Mouse (Mus musculus) kidney, adult 11 months (tissue): Measurements from ENCODE around the gene Mta1.

Source experiments
- DNase-seq: peaks from one replicate; pipeline ENCODE4 v3.0.0; 2022

The Mta1 gene

DNA sequence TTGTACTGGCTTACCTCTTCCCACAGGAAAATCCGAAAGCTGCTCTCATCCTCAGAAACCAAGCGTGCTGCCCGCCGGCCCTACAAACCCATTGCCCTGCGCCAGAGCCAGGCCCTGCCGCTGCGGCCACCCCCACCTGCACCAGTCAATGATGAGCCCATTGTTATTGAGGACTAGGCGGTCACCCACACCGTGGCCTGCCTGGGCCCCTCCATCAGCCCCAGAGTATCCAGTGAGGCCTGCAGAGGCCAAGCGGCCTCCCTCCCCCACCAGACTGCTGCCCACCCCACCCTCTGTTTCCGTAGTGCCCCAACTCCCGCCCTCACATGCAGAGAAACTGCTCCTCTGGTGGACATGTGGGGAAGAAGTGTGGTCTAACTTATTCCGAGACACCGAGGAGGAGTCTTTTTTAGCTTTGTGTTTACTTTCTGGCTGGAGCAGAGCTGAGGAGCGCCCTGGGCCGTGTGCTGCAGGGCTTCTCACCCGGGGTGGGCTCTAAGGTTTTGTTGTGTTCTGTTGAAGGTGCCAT, 38.5 kb downstream of the Mta1 start:
- no peak for DNase-seq

DNA sequence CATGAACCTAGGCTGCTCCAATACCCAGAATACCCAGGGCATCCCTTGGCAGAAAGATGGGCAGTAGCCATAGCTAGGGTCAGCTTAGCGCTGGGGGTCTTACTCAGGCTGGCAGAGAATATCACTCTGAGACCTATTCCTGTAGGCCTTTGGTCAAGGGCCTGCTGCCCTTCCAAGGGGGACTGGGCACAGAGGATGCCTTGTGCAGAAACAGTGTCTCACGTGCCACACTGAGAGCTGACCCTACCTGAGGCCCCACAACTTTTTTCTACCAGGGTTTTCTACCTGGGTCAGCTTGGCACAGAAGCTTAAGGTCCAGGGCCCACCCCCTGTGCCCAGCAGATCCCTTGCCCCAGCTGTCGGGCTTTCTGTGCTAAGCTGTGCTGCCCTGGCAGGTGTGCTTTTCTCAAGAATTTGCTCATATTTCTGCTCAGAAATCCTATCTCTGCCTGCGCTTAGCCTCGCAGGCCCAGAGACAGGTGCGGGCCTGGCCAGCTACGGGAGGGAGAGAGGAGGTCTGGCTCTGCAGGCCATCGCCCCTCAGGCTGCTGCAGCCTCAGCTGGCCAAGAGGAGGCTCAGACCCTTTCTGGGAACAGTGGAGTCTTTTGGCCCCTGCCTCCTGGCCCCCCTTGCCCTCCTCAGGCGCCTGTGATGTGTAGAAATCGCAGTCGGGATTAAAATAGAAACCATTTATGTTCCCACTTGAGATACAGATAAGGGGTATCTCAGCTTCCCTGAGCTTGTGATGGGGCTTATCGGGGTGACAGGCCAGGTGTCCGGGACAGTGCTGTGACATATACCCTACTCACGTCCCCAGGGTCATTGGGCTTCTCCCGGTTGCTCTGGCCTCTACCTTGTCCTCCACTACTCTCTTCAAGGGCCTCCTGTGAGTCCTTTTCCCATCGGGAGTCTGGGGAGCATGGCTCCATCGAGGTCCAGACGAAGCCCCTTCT, 39.5 kb downstream of the Mta1 start:
- no peak for DNase-seq

DNA sequence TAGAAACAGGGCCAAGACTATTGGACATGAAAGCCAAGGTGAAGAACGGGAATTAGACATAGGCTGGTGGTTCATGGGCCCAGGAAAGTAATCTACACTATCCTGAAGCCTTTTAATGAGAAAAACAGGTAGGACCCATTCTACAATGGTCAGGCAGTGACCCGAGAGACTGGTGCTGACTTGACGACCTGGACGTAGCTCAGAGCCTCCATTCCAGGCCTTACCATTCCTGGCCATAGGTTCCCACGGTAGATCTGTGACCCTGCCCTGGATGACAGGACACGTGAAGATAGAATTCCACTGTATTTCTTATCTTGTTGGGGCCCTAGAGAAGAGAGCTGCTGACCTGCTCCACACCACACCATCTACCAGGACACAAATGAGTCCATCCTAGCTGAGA, 40.2 kb downstream of the Mta1 start:
- no peak for DNase-seq

DNA sequence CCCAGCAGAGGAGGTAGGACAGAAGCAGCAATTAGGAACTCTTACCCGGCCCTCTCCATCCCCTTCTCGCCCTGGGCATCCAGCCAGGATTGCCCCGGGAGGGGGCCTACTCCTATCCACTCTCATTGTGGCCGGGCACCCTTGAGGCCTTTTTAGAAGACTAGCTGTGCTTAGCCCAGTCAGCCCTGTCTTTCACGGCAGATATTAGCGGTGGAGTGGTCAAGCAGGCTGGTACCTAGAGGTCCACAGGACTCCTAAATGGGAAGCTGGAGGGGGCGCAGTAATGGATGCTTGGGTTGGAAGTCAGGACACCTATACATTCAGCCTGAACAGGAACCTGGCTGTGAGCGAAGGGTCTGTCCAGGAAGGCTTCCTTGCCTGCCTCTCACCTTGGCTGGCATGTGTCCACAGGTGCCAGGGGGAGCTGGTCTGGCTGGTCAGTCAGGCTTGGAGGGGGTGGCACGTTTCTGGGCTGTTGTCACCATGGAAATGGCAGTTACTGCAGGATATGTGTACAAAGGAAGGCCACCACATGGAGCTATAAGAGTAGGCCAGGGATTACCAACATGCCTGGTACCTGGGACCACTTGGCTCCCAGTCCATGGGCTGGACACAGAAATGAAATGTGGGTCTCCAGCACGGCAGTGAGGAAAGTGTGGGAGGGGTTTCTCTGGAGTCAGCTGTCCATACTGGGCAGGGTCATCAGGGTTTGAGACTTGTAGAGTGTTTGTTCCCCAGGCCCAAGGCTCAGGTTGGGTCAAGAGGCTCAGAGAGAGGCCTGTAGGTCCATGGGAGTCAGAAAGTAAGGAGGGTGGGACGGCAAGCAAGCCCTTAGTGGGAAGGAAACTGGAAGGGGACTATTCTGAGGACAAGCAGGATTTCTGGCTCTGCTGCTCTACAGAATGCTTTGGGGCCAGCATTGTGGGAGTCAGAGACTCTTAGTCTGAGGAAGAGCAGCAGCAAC, 41.1 kb downstream of the Mta1 start:
- DNase-seq = peak; percentile 79

DNA sequence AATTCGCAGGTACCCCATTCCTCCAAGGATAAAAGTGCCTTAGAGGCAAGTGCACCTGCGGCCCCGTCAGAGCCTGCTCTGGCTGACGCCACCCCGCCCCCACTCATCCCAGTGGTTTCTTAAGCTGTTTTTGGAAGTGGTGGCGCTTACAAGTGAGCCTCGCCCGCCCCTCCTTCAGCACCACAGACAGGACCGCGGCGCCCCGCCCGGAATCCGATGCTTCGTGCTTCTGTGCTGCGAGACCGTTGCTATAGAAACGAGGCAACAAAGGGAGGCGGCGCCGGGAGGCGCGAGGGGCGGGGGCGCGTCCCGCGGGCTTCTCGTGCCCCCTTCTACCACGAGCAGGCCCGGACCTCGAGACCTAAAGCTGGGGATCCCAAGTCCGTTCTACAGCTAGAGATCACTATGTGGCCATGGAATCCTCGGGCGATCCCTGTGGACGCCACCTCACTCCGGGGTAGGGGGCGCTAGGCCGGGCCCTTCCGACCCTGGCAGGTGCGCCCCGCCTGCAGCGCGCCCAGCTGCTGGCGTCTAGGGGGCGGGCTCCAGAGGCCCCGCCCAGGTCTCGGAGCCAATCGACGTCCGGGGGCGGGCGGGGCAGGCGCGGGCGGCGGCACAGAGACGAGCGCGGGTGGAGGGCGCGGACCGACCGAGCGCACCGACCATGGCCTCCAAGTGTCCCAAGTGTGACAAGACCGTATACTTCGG, 42.0 kb downstream of the Mta1 start, which contains the start of gene Crip2:
TSS of gene Crip2 (plus strand) at position 329 of the 708 bp plus-strand sequence.
- DNase-seq = peak; percentile 89

DNA sequence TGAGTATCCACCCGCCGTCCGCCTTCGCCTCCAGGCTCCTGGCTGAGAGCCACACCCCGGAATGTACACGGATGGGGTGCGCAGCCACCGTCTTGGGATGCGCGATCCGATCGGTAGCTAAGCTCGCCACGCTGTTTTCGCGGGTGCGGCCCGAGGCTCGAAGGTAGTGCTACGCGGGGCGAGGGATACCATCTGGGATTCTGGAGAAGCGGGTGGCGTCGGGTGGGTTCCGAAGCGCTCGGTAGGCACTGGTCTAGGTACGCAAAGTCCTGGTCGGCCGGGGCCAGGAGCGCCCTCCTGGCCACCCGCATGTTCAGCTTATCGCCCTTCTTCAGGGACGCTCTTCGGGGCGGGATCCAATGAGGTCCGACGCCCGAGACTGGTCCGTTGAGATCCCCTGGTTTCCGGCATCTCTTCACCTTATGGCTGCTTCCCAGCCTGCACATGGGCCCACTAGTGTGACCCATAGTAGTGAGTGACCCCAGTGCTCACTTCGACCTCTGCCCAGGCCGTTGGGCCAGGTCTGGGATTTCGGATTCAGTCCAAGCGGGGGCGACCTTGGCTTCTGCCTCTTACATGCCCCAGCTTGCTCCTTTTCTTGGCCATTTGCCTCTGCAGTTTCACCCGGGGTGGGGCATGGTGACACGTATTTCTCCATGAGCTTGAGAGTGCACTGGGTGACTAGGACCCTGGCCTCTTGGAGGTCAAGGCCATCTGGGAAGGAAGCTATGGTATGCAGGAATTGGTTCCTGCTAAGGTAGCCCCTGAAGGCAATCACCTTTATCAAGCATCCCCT, 42.7 kb downstream of the Mta1 start:
- DNase-seq = peak; percentile 69

DNA sequence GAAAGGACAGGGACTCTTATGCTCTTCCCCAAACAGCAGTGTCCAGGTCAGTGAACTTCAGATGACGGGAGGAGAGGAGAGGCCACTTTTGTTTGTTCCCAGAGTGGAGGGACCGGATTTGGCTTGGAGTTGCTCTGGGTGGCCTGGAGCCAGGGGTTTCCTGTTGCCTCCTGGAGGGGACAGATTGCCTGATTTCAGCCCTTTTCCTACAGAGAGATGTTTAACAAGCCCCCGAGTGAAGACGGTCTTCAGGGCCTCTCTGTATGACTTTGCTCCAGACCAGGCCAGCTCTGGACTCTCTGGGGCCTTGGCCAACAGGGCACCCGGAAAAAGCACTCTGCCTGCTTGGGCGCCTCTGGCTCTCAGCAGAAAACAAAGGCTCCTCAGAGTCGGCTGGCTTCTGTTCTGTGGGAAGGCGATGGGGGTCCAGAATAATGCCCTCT, 43.5 kb downstream of the Mta1 start:
- no peak for DNase-seq

DNA sequence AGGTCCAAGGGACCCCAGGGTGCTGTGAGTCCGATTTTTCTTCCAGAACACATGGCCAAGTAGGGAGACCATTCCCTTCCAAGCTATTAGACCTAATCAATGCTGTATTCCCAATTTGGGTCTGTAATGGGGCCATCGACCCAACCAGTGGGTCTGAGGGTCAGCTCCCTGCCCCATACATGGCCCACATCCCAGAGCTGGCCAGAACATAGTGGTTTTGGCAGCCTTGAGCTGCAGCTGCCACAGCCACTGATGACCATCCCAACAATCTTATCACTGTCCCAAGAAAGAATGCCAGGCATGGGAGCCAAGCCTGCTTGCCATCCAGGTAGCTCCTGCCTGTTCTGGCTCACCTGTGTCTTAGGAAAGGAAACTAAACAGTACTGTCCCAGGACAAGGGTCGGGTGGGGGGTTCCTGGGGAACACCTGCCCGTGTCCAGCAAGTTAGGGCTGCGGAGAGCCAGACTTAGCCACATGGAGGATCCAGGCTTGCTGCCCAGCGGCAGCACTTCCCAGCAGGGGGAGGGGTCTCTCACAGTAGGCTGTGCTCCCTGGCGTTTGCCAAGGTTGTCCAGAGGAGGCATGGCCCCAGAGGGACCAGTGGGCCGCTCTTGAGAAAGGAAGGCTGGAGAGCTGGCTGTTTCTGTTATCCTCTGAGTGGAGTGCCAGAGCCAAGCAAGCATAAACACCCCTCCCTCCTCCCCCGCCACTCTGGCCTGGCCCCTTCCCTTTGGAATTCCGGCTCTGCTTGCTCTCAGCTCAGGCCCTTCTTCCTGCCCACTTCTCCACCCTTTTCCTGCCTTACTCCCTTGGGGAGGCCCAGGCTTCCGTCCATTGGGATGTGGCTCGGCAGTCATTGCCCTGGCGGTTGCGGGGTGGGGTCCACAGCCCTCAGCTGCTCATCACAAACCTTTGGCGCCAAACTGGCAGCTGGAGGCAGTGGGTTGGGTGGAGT, 44.2 kb downstream of the Mta1 start:
- DNase-seq = peak; percentile 86

DNA sequence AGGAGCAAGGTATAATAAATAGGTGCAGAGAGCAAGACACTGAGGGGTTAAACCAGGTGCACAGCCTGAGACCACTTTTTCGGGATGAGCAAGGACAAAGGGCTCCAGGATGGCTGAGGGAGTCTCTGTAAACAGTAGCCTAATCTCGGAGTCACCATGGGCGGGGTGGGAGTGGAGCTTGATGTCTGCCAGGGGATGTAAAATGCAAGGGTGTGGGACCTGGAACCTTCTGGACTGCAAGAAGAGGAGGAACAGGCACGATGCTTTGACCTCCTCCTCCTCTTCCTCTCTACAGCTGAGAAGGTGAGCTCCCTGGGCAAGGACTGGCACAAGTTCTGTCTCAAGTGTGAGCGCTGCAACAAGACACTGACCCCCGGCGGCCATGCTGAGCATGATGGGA, 45.1 kb downstream of the Mta1 start:
- no peak for DNase-seq

DNA sequence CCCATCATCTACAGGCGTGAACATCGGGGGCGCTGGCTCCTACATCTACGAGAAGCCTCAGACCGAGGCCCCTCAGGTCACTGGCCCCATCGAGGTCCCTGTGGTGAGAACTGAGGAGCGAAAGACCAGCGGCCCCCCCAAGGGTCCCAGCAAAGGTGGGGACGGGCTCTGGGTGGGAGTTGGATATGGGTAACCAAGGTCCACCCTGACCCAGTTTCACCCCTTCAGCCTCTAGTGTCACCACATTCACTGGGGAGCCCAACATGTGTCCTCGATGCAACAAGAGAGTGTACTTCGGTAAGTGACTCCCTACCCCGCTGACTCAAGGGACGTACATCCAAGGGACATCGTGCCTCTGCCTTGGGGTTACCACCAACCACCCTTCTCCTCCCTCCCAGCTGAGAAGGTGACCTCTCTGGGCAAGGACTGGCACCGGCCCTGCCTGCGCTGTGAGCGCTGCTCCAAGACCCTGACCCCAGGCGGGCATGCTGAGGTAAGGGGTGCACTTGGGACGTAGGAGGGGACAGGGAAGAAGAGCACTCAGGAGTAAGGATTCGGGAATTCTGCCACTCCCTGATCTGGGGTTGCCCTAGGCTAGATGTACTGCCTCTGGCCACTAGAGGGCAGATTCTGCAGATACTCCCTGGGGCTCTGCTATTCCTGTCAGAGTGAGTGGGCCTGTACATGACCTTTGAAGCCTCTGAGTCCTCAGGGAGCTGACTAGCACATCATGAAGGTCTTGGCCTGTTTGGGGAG, 46.1 kb downstream of the Mta1 start:
- peak; percentile 38 for DNase-seq

DNA sequence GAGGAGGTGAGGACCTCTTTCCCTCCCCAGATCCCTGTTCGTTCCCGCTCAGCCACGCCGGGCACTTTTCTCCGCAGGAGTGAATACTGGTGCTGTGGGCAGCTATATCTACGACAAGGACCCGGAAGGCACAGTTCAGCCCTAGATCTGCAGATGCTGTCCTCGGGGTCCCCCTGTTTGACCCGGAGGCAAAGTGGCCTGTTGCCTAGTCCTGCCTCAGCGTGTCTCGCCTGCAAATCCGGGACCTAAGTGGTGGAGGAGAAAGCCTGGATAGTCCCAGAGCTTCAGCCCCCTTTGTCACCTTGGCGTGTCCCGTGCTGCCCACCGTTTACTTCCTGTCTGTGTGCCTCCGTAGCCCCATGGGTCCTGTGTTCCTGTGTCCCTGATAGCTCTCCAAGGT, 46.8 kb downstream of the Mta1 start:
- no peak for DNase-seq

DNA sequence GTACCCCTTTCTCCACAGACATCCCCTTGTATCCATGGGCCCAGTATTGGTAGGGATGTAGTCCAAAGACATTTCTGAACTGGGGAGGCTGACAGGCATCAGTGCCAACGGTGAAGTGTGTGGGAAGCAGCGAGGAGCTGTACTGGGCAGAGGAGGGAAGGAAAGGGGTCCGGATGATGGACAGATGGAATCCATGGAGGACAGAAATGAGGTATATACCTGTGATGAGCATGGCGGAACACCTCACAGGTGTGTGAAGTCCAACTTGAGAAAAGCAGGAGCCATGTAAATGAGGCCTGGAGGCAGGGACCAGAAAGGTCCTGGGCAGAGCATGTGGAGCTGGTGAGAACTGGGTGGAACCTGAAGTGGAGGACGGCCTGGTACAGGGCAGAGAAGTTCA, 47.5 kb downstream of the Mta1 start:
- DNase-seq = no peak

DNA sequence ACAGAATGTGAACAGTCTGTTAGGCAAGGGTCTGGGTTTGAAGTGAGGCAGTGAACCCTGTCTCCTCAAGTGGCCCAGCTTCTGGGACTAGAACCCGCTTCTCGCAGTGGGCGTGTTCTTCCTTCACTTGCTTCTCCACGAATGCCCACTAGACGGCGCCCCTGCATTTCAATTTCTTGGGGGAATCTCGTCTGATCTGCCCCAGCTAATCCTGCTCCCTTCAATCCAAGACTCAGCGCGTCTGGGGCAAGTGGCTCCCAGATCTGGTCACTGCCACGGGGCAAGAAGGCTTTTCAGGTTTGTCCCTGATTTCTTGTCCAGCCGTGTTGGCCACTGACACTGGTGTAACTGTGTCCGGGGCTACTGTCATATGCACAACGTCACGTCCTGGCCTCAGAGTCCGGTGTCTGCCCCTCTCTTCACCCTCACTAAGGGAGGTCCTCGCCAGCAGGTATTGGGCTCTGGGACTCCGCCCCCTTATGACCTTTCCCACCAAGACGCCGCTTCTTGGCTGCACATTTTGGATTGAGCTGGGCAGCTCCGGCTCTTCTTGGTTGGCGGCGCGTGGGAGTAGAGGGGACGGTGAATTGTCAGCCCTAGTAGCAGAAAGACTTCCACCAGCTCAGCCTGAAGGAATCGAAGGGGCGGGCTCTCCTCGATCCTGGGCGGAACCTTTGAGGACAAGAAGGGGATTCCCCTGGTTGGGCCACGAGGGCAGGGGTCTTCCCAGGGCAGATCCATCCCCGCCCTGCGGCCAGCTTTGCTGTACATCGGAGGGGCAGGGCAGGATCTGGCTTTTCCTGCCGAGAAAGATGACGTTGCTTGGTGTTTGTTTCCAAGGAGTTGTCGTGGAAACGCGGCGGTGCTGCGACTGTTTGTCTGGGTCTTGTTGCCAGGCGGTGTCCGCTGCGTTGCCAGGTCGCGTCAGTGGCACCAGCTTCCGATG, 48.3 kb downstream of the Mta1 start, which contains the start of gene Crip1:
TSS of gene Crip1 (plus strand) at position 205 of the 946 bp plus-strand sequence.
- peak; percentile 74 for DNase-seq

DNA sequence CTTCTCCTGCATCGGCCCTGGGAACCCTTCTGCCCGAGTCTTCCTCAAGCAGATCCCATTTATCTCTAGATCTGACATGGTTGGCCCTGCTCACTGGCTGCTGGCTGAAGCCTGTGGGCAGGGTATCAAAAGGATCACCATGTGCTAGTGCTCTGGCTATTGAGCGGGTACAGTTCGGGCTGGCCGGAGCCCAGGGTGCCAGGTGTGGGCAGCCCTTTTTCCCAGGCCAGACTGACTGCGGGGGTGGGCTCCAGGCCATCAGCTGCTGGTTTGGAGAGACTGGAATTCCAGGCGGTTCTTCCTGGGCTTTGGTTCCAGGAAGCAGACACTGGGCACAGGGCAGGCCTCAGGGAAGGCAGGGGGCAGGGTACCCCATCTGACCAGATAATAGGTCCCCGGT, 49.4 kb downstream of the Mta1 start:
- no peak for DNase-seq

DNA sequence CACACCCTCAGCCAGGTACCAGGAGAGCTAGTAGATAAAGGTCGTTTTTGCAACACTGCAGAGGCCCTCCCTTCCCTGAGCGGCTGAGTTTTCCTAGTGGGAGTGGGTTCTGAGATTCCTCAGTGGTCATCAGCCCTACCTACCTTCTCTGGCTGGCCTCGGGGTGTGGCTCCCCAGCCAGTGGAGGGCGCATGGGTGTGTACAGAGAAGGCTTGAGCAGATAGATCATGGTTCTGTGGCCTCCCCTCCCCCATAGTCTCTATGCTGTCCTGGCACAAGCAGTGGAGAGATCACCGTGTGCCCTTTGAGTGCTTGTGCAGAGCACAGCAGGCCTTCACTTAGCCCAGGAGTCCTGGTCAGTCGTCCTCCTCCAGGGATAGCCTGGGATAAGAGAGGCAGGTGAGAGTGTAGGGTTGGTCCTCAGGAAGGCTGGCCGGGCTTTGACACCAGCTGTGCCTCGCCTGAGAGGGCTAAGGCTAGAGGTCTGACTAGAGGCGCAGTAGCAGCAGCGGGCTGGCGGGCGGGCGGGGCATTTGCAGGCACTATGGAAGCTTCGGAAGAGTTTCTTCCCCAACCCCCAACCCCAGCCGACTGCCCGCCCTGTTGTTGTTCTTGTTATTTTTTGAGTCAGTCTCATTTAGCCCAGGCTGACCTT, 50.4 kb downstream of the Mta1 start:
- DNase-seq = no peak

DNA sequence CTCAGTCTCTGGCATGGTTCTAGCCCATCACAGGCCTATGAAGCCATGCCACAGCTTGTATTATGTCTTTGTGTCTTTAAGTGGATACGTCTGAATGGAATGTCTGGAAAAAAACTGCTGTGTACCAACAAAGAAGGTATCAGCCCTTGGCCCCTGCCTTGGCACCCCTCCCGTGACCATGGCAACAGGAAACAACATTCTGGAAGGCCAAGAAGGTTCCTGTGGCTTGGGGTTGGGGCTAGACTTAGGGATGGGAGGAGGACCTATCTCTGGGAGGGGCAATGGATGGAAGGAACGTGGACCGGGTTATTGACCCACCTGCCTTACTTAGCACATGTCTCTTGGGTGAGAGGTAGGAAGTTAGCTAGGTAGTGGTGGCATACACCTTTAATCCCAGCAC, 51.3 kb downstream of the Mta1 start:
- no peak for DNase-seq

DNA sequence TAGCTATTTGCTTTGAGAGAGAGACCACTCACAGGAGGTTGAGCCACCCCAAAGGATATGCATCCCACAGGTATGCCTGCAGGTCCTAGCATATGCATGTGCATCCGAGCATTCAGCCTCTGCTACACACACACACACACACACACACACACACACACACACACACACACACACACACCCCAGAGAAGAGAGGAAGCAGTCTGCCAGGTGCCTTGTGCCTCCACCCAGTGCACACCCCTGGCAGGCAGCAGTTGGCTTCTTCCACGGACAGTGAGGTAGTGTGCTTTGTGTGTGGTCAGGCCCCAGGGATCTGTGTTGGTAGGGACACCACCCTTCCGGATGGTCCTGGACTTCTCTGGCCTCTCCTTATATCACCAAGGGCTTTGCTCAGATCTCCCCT, 51.8 kb downstream of the Mta1 start:
- no peak for DNase-seq

DNA sequence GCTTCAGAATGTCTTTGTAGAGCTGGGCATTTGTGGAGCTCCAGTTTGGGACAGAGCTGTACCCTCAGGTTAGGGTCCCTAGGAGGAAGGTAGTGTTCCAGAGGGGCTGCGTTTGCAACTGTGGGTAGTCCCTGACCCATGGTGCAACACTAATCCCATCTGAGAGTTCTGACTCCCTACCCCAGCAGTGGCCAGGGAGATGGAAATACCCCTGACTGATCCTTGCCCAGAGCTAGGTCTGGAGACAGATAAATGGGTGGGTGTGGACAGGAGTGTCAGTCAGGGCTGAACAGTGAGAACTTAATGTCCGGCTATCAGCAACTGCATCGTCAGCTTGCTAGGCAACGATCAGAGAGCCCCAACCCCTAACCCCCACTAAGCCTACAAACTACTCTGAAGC, 52.5 kb downstream of the Mta1 start:
- DNase-seq = no peak
